In genomic region chr4:138073086-138073485, GRCm38 (mm10) we compare ENCODE assay signal across 18 mouse cellular contexts.
DNase-seq lines count a peak whose midpoint lies in the region; ATAC-seq and TF ChIP-seq lines count a peak whose summit lies in the region.
"Had no signal": no experiment of that assay in that cellular context is flagged by ENCODE, and none has a peak within 500 bp of the region (broad histone marks: within the 10 kb centered on the region; RNA-seq: fewer than 3 reads in every experiment).

No protein-coding gene starts in this region.

- no peaks in the 10 kb centered on the region for H3K27me3 ChIP-seq in heart, embryonic 11.5 days (ENCODE audit: control insufficient read depth, insufficient read depth, low read length)
- no peaks in the 10 kb centered on the region for H3K27me3 ChIP-seq in hindbrain, embryonic 13.5 days
- H3K27me3 ChIP-seq in hindbrain, embryonic 14.5 days (ENCODE audit: control insufficient read depth, insufficient read depth, low read length): no peaks in the 10 kb centered on the region
- H3K27me3 ChIP-seq in kidney, postnatal 0 days (ENCODE audit: insufficient read depth, low read length): no peaks in the 10 kb centered on the region
- H3K27me3 ChIP-seq in testis, adult 2 months (ENCODE audit: control insufficient read depth, insufficient read depth, low read length): no peaks in the 10 kb centered on the region
- H3K27me3 ChIP-seq: embryonic facial prominence, embryonic 12.5 days had no signal

- H3K4me2 ChIP-seq in heart, embryonic 11.5 days: no peak overlapping the region
- no peak overlapping the region for H3K4me2 ChIP-seq in hindbrain, embryonic 13.5 days
- H3K4me2 ChIP-seq in hindbrain, embryonic 14.5 days (replicated peaks): no peak overlapping the region
- H3K4me2 ChIP-seq in kidney, postnatal 0 days (ENCODE audit: low read length): no peak overlapping the region
- H3K4me2 ChIP-seq: embryonic facial prominence, embryonic 12.5 days; liver, embryonic 11.5 days had no signal

- H3K27ac ChIP-seq in heart, embryonic 11.5 days (ENCODE audit: low read depth, low read length): peak overlapping the region; percentile 29; the same call in 1 of the 2 replicates
- 0 out of 2 replicates have a peak overlapping the region, but pooled peaks have one; percentile 3 for H3K27ac ChIP-seq in hindbrain, embryonic 13.5 days
- no peak overlapping the region; the same call in 1 of the 2 replicates for H3K27ac ChIP-seq in hindbrain, embryonic 14.5 days
- peak overlapping the region; percentile 10; the same call in 1 of the 2 replicates for H3K27ac ChIP-seq in kidney, postnatal 0 days
- peak overlapping the region; percentile 54; the same call in 1 of the 2 replicates for H3K27ac ChIP-seq in testis, adult 2 months (ENCODE audit: control insufficient read depth, insufficient read depth, low read depth, low read length)
- H3K27ac ChIP-seq: embryonic facial prominence, embryonic 12.5 days; midbrain, embryonic 10.5 days had no signal

- no peaks in the 10 kb centered on the region for H3K36me3 ChIP-seq in heart, embryonic 11.5 days (ENCODE audit: control insufficient read depth, insufficient read depth, low read length)
- peaks cover 21% of the 10 kb centered on the region for H3K36me3 ChIP-seq in hindbrain, embryonic 13.5 days
- H3K36me3 ChIP-seq in hindbrain, embryonic 14.5 days (replicated peaks; ENCODE audit: control insufficient read depth, insufficient read depth): peaks cover 11% of the 10 kb centered on the region; the same call in 1 of the 2 replicates
- H3K36me3 ChIP-seq in kidney, postnatal 0 days (ENCODE audit: insufficient read depth, low read length): peaks cover 17% of the 10 kb centered on the region
- peaks cover 1% of the 10 kb centered on the region; the same call in 1 of the 2 replicates for H3K36me3 ChIP-seq in testis, adult 2 months (ENCODE audit: control insufficient read depth, insufficient read depth, low read length)

- no peak for TF ChIP-seq POLR2A in testis, adult 2 months (IDR thresholded peaks at IDR 0.05; ENCODE audit: control insufficient read depth, low read depth, low read length)

- DNase-seq in heart, postnatal 10 days: no peak
- DNase-seq in hindbrain, embryonic 14.5 days (ENCODE audit: low spot score): no peak
- DNase-seq in kidney, postnatal 0 days (ENCODE audit: low spot score): no peak
- DNase-seq in kidney, postnatal 14 days: no peak
- DNase-seq in testis, postnatal 14 days (ENCODE audit: low spot score): no peak
- DNase-seq: liver, postnatal 0 days; right cerebral cortex, adult 18-20 months; thymus, adult 18-20 months; thymus, postnatal 36 days had no signal

- WGBS in heart, embryonic 11.5 days (ENCODE audit: insufficient replicate concordance): 83% methylated on average over 11 of the region's 11 CpGs
- WGBS in hindbrain, embryonic 13.5 days: 92% methylated on average over 11 of the region's 11 CpGs
- WGBS in hindbrain, embryonic 14.5 days: 91% methylated on average over 11 of the region's 11 CpGs
- 84% methylated on average over 11 of the region's 11 CpGs for WGBS in kidney, postnatal 0 days

- no peak overlapping the region for H3K9ac ChIP-seq in heart, embryonic 11.5 days (ENCODE audit: low read depth, low read length)
- H3K9ac ChIP-seq in hindbrain, embryonic 13.5 days: no peak overlapping the region
- no peak overlapping the region for H3K9ac ChIP-seq in hindbrain, embryonic 14.5 days
- no peak overlapping the region for H3K9ac ChIP-seq in kidney, postnatal 0 days (ENCODE audit: low read depth, low read length)
- H3K9ac ChIP-seq: embryonic facial prominence, embryonic 12.5 days; liver, postnatal 0 days had no signal

- intact Hi-C loops in heart, postnatal 10 days (cut with DNase I): no loop called here

- H3K4me1 ChIP-seq in heart, embryonic 11.5 days (ENCODE audit: control insufficient read depth, insufficient read depth, low read length): peaks cover 20% of the 10 kb centered on the region
- H3K4me1 ChIP-seq in hindbrain, embryonic 13.5 days (replicated peaks): peaks cover 27% of the 10 kb centered on the region
- 0 out of 2 replicates have a peak, but pooled peaks cover 4% of the 10 kb centered on the region for H3K4me1 ChIP-seq in hindbrain, embryonic 14.5 days (replicated peaks; ENCODE audit: control insufficient read depth, insufficient read depth, low read length)
- H3K4me1 ChIP-seq in kidney, postnatal 0 days (replicated peaks; ENCODE audit: insufficient read depth, low read length): 0 out of 2 replicates have a peak, but pooled peaks cover 4% of the 10 kb centered on the region
- H3K4me1 ChIP-seq in testis, adult 2 months (ENCODE audit: control insufficient read depth, insufficient read depth, low read length): peaks cover 2% of the 10 kb centered on the region
- H3K4me1 ChIP-seq: midbrain, embryonic 10.5 days had no signal

- no peaks in the 10 kb centered on the region for H3K9me3 ChIP-seq in heart, embryonic 11.5 days (replicated peaks; ENCODE audit: control insufficient read depth, low read length)
- H3K9me3 ChIP-seq in hindbrain, embryonic 13.5 days: no peaks in the 10 kb centered on the region
- no peaks in the 10 kb centered on the region for H3K9me3 ChIP-seq in hindbrain, embryonic 14.5 days (ENCODE audit: control insufficient read depth, low read length)
- no peaks in the 10 kb centered on the region for H3K9me3 ChIP-seq in kidney, postnatal 0 days (replicated peaks; ENCODE audit: low read length)
- H3K9me3 ChIP-seq: embryonic facial prominence, embryonic 12.5 days; midbrain, embryonic 10.5 days had no signal

- no peak overlapping the region for H3K4me3 ChIP-seq in heart, embryonic 11.5 days (ENCODE audit: low read depth, low read length)
- H3K4me3 ChIP-seq in hindbrain, embryonic 13.5 days: no peak overlapping the region
- no peak overlapping the region for H3K4me3 ChIP-seq in hindbrain, embryonic 14.5 days (replicated peaks; ENCODE audit: low read length)
- no peak overlapping the region for H3K4me3 ChIP-seq in kidney, postnatal 0 days (replicated peaks; ENCODE audit: low read depth, low read length)
- H3K4me3 ChIP-seq in testis, adult 2 months (ENCODE audit: control insufficient read depth, low read depth, low read length): no peak overlapping the region
- H3K4me3 ChIP-seq: embryonic facial prominence, embryonic 12.5 days; midbrain, embryonic 10.5 days had no signal

- no peak for TF ChIP-seq CTCF in kidney, postnatal 0 days (IDR thresholded peaks at IDR 0.05; ENCODE audit: low read depth)
- no peak for TF ChIP-seq CTCF in testis, adult 2 months (IDR thresholded peaks at IDR 0.05; ENCODE audit: control insufficient read depth, insufficient read depth, insufficient replicate concordance, low read depth, low read length)

- no peak for ATAC-seq in heart, embryonic 11.5 days (replicated peaks; ENCODE audit: insufficient number of reproducible peaks, low FRiP score, low TSS enrichment)
- no peak for ATAC-seq in hindbrain, embryonic 13.5 days (ENCODE audit: low FRiP score)
- no peak for ATAC-seq in hindbrain, embryonic 14.5 days (ENCODE audit: low FRiP score)
- no peak for ATAC-seq in kidney, postnatal 0 days (replicated peaks; ENCODE audit: low FRiP score, low read depth)
- ATAC-seq: CD4-positive, CD25-positive, alpha-beta regulatory T cell, adult 4 months; inflammation-experienced regulatory T-cells, adult 6 months; liver, postnatal 0 days; lung, postnatal 0 days had no signal
